Mouse (Mus musculus): ENCODE results near the gene Myo1g. TPM values are rescaled to one million over a fixed set of nuclear protein-coding genes. Genes with fewer than 3 reads are reported as not detected.

Gene Myo1g
- polyA plus RNA-seq, 1 experiment from 2014 or later = 0.59 TPM

- no peaks in the 10 kb centered on the region for H3K27me3 ChIP-seq (ENCODE audit: control insufficient read depth, insufficient read depth, low read length)
- WGBS = 91% methylated on average over 1 of the region's 1 CpGs
- peaks cover 0 to 7% of the 10 kb centered on the region in 2 experiments; a peak in 3 of 4 replicates for H3K4me1 ChIP-seq (ENCODE audit: control insufficient read depth in 2 of 2, insufficient read depth in 2 of 2, low read length in 2 of 2)
- H3K9ac ChIP-seq (ENCODE audit: low read length) = no peak overlapping the region
- H3K4me3 ChIP-seq (ENCODE audit: control insufficient read depth in 1 of 2, insufficient read depth in 1 of 2, low read depth in 1 of 2, low read length in 2 of 2) = no peak overlapping the region
- H3K27ac ChIP-seq (replicated peaks in 1 of 2; ENCODE audit: control insufficient read depth in 1 of 2, insufficient read depth in 1 of 2, low read depth in 2 of 2, low read length in 2 of 2) = no peak overlapping the region
- peaks cover 11% of the 10 kb centered on the region for H3K36me3 ChIP-seq (ENCODE audit: control insufficient read depth, insufficient read depth, low read length)
- H3K4me2 ChIP-seq (ENCODE audit: low read length) = no peak overlapping the region
- no peak for ATAC-seq (ENCODE audit: insufficient number of reproducible peaks, insufficient read depth, low FRiP score, low read depth)
- no peaks in the 10 kb centered on the region for H3K9me3 ChIP-seq (ENCODE audit: control insufficient read depth, low read length)
Observed at GRCm38 (mm10) chr11:6477350-6477749, 43.4 kb downstream of the Myo1g start.

DNA sequence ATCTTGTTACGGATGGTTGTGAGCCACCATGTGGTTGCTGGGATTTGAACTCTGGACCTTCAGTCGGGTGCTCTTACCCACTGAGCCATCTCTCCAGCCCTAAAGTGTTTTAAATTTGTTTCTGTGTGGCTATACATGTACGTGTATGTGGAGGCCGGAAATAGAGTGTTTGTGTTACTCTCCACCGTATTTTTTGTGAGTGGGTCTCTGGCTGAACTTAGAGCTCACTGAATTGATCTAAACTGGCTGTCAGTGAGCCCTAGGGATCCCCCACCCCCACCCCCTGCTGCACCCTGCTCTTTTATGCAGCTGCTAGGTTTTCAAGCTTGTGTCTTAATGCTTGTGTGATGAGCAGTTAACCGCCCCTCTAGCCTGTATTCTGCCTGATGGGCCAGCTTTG is 43.9 kb downstream of the Myo1g start:
- ATAC-seq (ENCODE audit: insufficient number of reproducible peaks, insufficient read depth, low FRiP score, low read depth) = no peak
- peak overlapping the region; percentile 66 for H3K4me2 ChIP-seq (ENCODE audit: low read length)

DNA sequence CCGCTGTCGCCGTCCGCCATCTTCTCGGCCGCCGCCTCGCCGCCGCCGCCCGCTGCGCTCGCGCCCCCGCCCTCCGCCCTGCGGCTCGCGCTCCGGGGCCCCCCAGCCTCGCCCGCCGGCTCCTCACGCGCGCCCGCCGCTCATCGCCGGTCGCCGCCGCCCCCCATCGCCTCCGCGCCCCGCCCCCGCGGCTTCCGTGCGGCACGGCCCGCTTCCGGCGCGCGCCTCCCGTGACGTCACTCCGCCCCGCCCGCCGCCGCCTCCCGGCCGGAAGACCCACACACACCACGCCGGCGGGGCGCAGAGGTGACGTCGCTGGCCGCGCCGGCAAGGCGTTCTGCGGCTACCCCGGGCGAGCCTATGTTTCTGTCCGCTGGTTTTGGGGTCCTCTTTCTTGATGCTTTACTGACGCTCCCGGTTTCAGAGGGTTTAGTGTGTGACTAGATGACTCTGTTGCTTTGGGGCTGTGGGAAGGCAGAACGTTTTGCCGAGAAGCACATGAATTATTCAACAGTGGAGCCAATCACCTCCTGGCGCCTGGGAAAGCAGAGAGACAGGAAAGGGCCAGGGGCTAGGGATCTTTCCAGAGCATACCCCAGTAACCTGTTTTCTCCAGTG is 44.8 kb downstream of the Myo1g start, which contains the start of gene Purb:
Gene Purb, minus strand, starts transcription at position 51 of the 618 bp plus-strand sequence.
- Histone ChIP-seq H3K4me1 (ENCODE audit: control insufficient read depth in 2 of 2, insufficient read depth in 2 of 2, low read length in 2 of 2) (peaks cover 0 to 14% of the 10 kb centered on the region in 2 experiments), H3K9ac (ENCODE audit: low read length) (peak within 1 kb of the TSS; percentile 93), H3K9me3 (ENCODE audit: control insufficient read depth, low read length) (no peaks in the 10 kb centered on the region), H3K27ac (replicated peaks in 1 of 2; ENCODE audit: control insufficient read depth in 1 of 2, insufficient read depth in 1 of 2, low read depth in 2 of 2, low read length in 2 of 2) (peak within 1 kb of the TSS; percentile 96 to 99), H3K4me2 (ENCODE audit: low read length) (peak within 1 kb of the TSS; percentile 89), H3K27me3 (ENCODE audit: control insufficient read depth, insufficient read depth, low read length) (no peaks in the 10 kb centered on the region), H3K36me3 (ENCODE audit: control insufficient read depth, insufficient read depth, low read length) (peaks cover 17% of the 10 kb centered on the region), H3K4me3 (ENCODE audit: control insufficient read depth in 1 of 2, insufficient read depth in 1 of 2, low read depth in 1 of 2, low read length in 2 of 2) (peak within 1 kb of the TSS; percentile 90 to 94)
- ATAC-seq (ENCODE audit: insufficient number of reproducible peaks, insufficient read depth, low FRiP score, low read depth) = peak; percentile 93
- 0% methylated on average over 56 of the region's 76 CpGs for WGBS

More for the DNA sequence above, 43.9 kb downstream of the Myo1g start:
- WGBS = 79% methylated on average over 6 of the region's 6 CpGs
- Histone ChIP-seq H3K9me3 (ENCODE audit: control insufficient read depth, low read length) (no peaks in the 10 kb centered on the region), H3K27ac (replicated peaks in 1 of 2; ENCODE audit: control insufficient read depth in 1 of 2, insufficient read depth in 1 of 2, low read depth in 2 of 2, low read length in 2 of 2) (no peak overlapping the region), H3K4me3 (ENCODE audit: control insufficient read depth in 1 of 2, insufficient read depth in 1 of 2, low read depth in 1 of 2, low read length in 2 of 2) (no peak overlapping the region), H3K27me3 (ENCODE audit: control insufficient read depth, insufficient read depth, low read length) (no peaks in the 10 kb centered on the region), H3K36me3 (ENCODE audit: control insufficient read depth, insufficient read depth, low read length) (peaks cover 13% of the 10 kb centered on the region), H3K9ac (ENCODE audit: low read length) (no peak overlapping the region), H3K4me1 (ENCODE audit: control insufficient read depth in 2 of 2, insufficient read depth in 2 of 2, low read length in 2 of 2) (peaks cover 0 to 7% of the 10 kb centered on the region in 2 experiments; a peak in 3 of 4 replicates)

DNA sequence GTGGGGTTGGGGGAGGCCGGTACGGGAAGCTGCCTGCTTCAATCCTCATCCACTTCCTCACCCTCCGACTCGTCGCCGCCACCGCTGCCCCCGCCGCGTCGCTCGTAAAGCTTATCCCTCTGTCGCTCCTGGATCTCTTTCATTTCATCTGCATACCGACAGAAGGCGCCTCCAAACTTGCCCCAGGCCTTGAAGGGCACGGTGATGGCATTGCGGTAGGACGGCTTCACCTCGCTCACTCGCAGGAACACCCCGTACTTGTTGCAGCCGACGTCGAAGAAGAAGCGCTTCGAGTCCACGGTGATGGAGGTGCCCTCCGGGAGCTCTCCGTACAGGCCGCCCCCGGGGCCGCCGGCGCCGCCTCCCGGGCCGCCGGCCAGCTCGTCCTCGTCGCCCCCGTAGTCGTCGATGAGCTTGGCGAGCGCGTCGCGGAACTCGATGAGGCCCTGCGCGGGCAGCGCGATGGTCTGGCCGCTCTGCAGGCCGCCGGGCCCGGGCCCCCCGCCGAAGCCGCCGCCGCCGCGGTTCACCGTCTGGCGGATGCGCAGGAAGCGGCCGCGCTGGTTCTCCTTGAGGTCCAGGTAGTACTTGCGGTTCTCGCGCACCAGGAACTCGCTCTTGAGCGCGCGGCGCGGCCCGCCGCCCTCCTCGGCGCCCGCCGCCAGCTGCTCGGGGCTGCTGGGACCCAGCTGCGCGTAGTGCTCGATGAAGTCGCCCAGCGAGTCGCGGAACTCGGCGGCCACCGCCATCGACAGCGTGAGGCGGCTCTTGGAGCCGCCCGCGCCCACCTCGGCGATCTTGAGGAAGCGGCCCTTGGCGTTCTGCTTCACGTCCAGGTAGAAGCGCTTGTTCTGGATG is 45.7 kb downstream of the Myo1g start:
- WGBS = under 1% methylated on average over 93 of the region's 109 CpGs
- Histone ChIP-seq H3K36me3 (ENCODE audit: control insufficient read depth, insufficient read depth, low read length) (peaks cover 22% of the 10 kb centered on the region), H3K9me3 (ENCODE audit: control insufficient read depth, low read length) (no peaks in the 10 kb centered on the region), H3K9ac (ENCODE audit: low read length) (peak overlapping the region; percentile 93), H3K27me3 (ENCODE audit: control insufficient read depth, insufficient read depth, low read length) (no peaks in the 10 kb centered on the region), H3K27ac (replicated peaks in 1 of 2; ENCODE audit: control insufficient read depth in 1 of 2, insufficient read depth in 1 of 2, low read depth in 2 of 2, low read length in 2 of 2) (peak overlapping the region; percentile 94 to 99), H3K4me3 (ENCODE audit: control insufficient read depth in 1 of 2, insufficient read depth in 1 of 2, low read depth in 1 of 2, low read length in 2 of 2) (peak overlapping the region; percentile 90 to 94), H3K4me1 (ENCODE audit: control insufficient read depth in 2 of 2, insufficient read depth in 2 of 2, low read length in 2 of 2) (peaks cover 2 to 23% of the 10 kb centered on the region in 2 experiments), H3K4me2 (ENCODE audit: low read length) (peak overlapping the region; percentile 89)
- peak; percentile 29 for ATAC-seq (ENCODE audit: insufficient number of reproducible peaks, insufficient read depth, low FRiP score, low read depth)

GRCm38 (mm10) chr11:6474381-6474780 is 46.4 kb downstream of the Myo1g start:
- no peak for ATAC-seq (ENCODE audit: insufficient number of reproducible peaks, insufficient read depth, low FRiP score, low read depth)
- Histone ChIP-seq H3K4me2 (ENCODE audit: low read length) (peak overlapping the region; percentile 89), H3K9ac (ENCODE audit: low read length) (peak overlapping the region; percentile 93), H3K27me3 (ENCODE audit: control insufficient read depth, insufficient read depth, low read length) (no peaks in the 10 kb centered on the region), H3K4me1 (ENCODE audit: control insufficient read depth in 2 of 2, insufficient read depth in 2 of 2, low read length in 2 of 2) (peaks cover 2 to 27% of the 10 kb centered on the region in 2 experiments), H3K27ac (replicated peaks in 1 of 2; ENCODE audit: control insufficient read depth in 1 of 2, insufficient read depth in 1 of 2, low read depth in 2 of 2, low read length in 2 of 2) (peak overlapping the region; percentile 58 to 99), H3K9me3 (ENCODE audit: control insufficient read depth, low read length) (no peaks in the 10 kb centered on the region), H3K36me3 (ENCODE audit: control insufficient read depth, insufficient read depth, low read length) (peaks cover 24% of the 10 kb centered on the region), H3K4me3 (ENCODE audit: control insufficient read depth in 1 of 2, insufficient read depth in 1 of 2, low read depth in 1 of 2, low read length in 2 of 2) (peak overlapping the region; percentile 90 to 94)
- 16% methylated on average over 6 of the region's 6 CpGs for WGBS

GRCm38 (mm10) chr11:6472076-6472475 is 48.7 kb downstream of the Myo1g start:
- peak overlapping the region; percentile 89 for H3K4me2 ChIP-seq (ENCODE audit: low read length)
- H3K4me1 ChIP-seq (ENCODE audit: control insufficient read depth in 2 of 2, insufficient read depth in 2 of 2, low read length in 2 of 2) = peaks cover 2 to 27% of the 10 kb centered on the region in 2 experiments; a peak in 3 of 4 replicates
- no peaks in the 10 kb centered on the region for H3K9me3 ChIP-seq (ENCODE audit: control insufficient read depth, low read length)
- ATAC-seq (ENCODE audit: insufficient number of reproducible peaks, insufficient read depth, low FRiP score, low read depth) = no peak
- peaks cover 37% of the 10 kb centered on the region for H3K36me3 ChIP-seq (ENCODE audit: control insufficient read depth, insufficient read depth, low read length)
- H3K4me3 ChIP-seq (ENCODE audit: control insufficient read depth in 1 of 2, insufficient read depth in 1 of 2, low read depth in 1 of 2, low read length in 2 of 2) = peak overlapping the region; percentile 39 to 94; a peak in 3 of 4 replicates
- peak overlapping the region; percentile 87 to 95 for H3K27ac ChIP-seq (replicated peaks in 1 of 2; ENCODE audit: control insufficient read depth in 1 of 2, insufficient read depth in 1 of 2, low read depth in 2 of 2, low read length in 2 of 2)
- peak overlapping the region; percentile 93 for H3K9ac ChIP-seq (ENCODE audit: low read length)
- H3K27me3 ChIP-seq (ENCODE audit: control insufficient read depth, insufficient read depth, low read length) = no peaks in the 10 kb centered on the region

- WGBS = 4% methylated on average over 1 of the region's 1 CpGs
- H3K36me3 ChIP-seq (ENCODE audit: control insufficient read depth, insufficient read depth, low read length) = peaks cover 43% of the 10 kb centered on the region
Observed at GRCm38 (mm10) chr11:6471493-6471892, 49.3 kb downstream of the Myo1g start.

More at GRCm38 (mm10) chr11:6471493-6471892, 49.3 kb downstream of the Myo1g start:
- ATAC-seq (ENCODE audit: insufficient number of reproducible peaks, insufficient read depth, low FRiP score, low read depth) = no peak
- Histone ChIP-seq H3K4me3 (ENCODE audit: control insufficient read depth in 1 of 2, insufficient read depth in 1 of 2, low read depth in 1 of 2, low read length in 2 of 2) (peak overlapping the region; percentile 32 to 94; a peak in 3 of 4 replicates), H3K27me3 (ENCODE audit: control insufficient read depth, insufficient read depth, low read length) (no peaks in the 10 kb centered on the region), H3K4me2 (ENCODE audit: low read length) (peak overlapping the region; percentile 89), H3K9ac (ENCODE audit: low read length) (peak overlapping the region; percentile 93), H3K9me3 (ENCODE audit: control insufficient read depth, low read length) (no peaks in the 10 kb centered on the region), H3K27ac (replicated peaks in 1 of 2; ENCODE audit: control insufficient read depth in 1 of 2, insufficient read depth in 1 of 2, low read depth in 2 of 2, low read length in 2 of 2) (peak overlapping the region; percentile 77 to 88), H3K4me1 (ENCODE audit: control insufficient read depth in 2 of 2, insufficient read depth in 2 of 2, low read length in 2 of 2) (peaks cover 2 to 27% of the 10 kb centered on the region in 2 experiments; a peak in 3 of 4 replicates)

All from heart, embryonic 14.5 days (tissue).